Mouse (Mus musculus): ENCODE data around the gene Cisd3. TPM values are rescaled to one million over a fixed set of nuclear protein-coding genes. Genes with fewer than 3 reads are reported as not detected.
A peak's percentile ranks its signal among the peaks of the same experiment; 100 is the strongest.

Cisd3 gene
- polyA plus RNA-seq, 1 experiment from 2014 or later = 14.8 TPM

DNA sequence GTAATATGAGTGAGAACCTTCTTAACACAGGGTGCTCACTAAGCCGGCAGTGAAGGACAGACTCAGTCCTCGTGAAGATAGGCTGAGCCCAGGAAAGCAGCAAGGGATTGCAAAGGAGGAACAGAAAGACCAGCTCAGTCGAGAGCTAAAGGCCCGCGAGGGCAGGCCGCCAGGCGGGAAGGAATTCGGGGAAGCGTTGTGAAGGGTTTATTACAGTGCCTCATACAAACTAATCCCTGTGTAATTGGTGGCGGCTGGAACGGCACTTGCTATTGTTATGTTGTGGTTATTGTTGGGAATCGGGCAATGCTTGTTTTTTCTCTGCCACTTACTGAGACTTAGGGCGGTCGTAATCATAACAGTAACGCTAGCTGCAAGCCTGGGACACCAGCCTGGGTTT is 8.2 kb upstream of the Cisd3 start:
- Histone ChIP-seq H3K9me3 (ENCODE audit: control insufficient read depth, low read length) (no peaks in the 10 kb centered on the region), H3K27ac (ENCODE audit: low read depth, low read length) (no peak overlapping the region), H3K9ac (ENCODE audit: low read depth, low read length) (no peak overlapping the region), H3K36me3 (ENCODE audit: control insufficient read depth, insufficient read depth, low read length) (peaks cover 12% of the 10 kb centered on the region), H3K27me3 (ENCODE audit: control insufficient read depth, insufficient read depth, low read length) (no peaks in the 10 kb centered on the region), H3K4me3 (ENCODE audit: low read depth, low read length) (no peak overlapping the region), H3K4me1 (replicated peaks; ENCODE audit: control insufficient read depth, insufficient read depth, low read length) (no peaks in the 10 kb centered on the region), H3K4me2 (replicated peaks; ENCODE audit: low read depth, low read length) (no peak overlapping the region)
- ATAC-seq (ENCODE audit: low FRiP score) = no peak
- 51% methylated on average over 15 of the region's 15 CpGs for WGBS
- no peak for DNase-seq (ENCODE audit: low spot score)

GRCm38 (mm10) chr11:97677842-97678241 is 7.8 kb upstream of the Cisd3 start:
- Histone ChIP-seq H3K27ac (ENCODE audit: low read depth, low read length) (no peak overlapping the region), H3K9ac (ENCODE audit: low read depth, low read length) (no peak overlapping the region), H3K36me3 (ENCODE audit: control insufficient read depth, insufficient read depth, low read length) (peaks cover 10% of the 10 kb centered on the region), H3K4me3 (ENCODE audit: low read depth, low read length) (no peak overlapping the region), H3K27me3 (ENCODE audit: control insufficient read depth, insufficient read depth, low read length) (no peaks in the 10 kb centered on the region), H3K4me1 (replicated peaks; ENCODE audit: control insufficient read depth, insufficient read depth, low read length) (no peaks in the 10 kb centered on the region), H3K9me3 (ENCODE audit: control insufficient read depth, low read length) (no peaks in the 10 kb centered on the region), H3K4me2 (replicated peaks; ENCODE audit: low read depth, low read length) (no peak overlapping the region)
- ATAC-seq (ENCODE audit: low FRiP score) = no peak
- 53% methylated on average over 8 of the region's 8 CpGs for WGBS
- DNase-seq (ENCODE audit: low spot score) = no peak

- Histone ChIP-seq H3K4me3 (ENCODE audit: low read depth, low read length) (no peak overlapping the region), H3K27me3 (ENCODE audit: control insufficient read depth, insufficient read depth, low read length) (no peaks in the 10 kb centered on the region), H3K9ac (ENCODE audit: low read depth, low read length) (no peak overlapping the region), H3K27ac (ENCODE audit: low read depth, low read length) (no peak overlapping the region), H3K9me3 (ENCODE audit: control insufficient read depth, low read length) (no peaks in the 10 kb centered on the region), H3K4me1 (replicated peaks; ENCODE audit: control insufficient read depth, insufficient read depth, low read length) (no peaks in the 10 kb centered on the region), H3K4me2 (replicated peaks; ENCODE audit: low read depth, low read length) (no peak overlapping the region), H3K36me3 (ENCODE audit: control insufficient read depth, insufficient read depth, low read length) (peaks cover 10% of the 10 kb centered on the region)
- WGBS = 77% methylated on average over 15 of the region's 15 CpGs
- DNase-seq (ENCODE audit: low spot score) (no peak), ATAC-seq (ENCODE audit: low FRiP score) (no peak)
These were observed 7.3 kb upstream of the Cisd3 start for GRCm38 (mm10) chr11:97678301-97678700.

GRCm38 (mm10) chr11:97680430-97680829 is 5.2 kb upstream of the Cisd3 start:
- no peak for DNase-seq (ENCODE audit: low spot score)
- Histone ChIP-seq H3K4me3 (ENCODE audit: low read depth, low read length) (no peak overlapping the region), H3K27ac (ENCODE audit: low read depth, low read length) (no peak overlapping the region), H3K9ac (ENCODE audit: low read depth, low read length) (no peak overlapping the region), H3K9me3 (ENCODE audit: control insufficient read depth, low read length) (no peaks in the 10 kb centered on the region), H3K36me3 (ENCODE audit: control insufficient read depth, insufficient read depth, low read length) (peaks cover 6% of the 10 kb centered on the region; the same call in 1 of the 2 replicates), H3K4me2 (replicated peaks; ENCODE audit: low read depth, low read length) (no peak overlapping the region), H3K27me3 (ENCODE audit: control insufficient read depth, insufficient read depth, low read length) (no peaks in the 10 kb centered on the region), H3K4me1 (replicated peaks; ENCODE audit: control insufficient read depth, insufficient read depth, low read length) (0 out of 2 replicates have a peak, but pooled peaks cover 1% of the 10 kb centered on the region)
- ATAC-seq (ENCODE audit: low FRiP score) = no peak
- 84% methylated on average over 12 of the region's 12 CpGs for WGBS

DNA sequence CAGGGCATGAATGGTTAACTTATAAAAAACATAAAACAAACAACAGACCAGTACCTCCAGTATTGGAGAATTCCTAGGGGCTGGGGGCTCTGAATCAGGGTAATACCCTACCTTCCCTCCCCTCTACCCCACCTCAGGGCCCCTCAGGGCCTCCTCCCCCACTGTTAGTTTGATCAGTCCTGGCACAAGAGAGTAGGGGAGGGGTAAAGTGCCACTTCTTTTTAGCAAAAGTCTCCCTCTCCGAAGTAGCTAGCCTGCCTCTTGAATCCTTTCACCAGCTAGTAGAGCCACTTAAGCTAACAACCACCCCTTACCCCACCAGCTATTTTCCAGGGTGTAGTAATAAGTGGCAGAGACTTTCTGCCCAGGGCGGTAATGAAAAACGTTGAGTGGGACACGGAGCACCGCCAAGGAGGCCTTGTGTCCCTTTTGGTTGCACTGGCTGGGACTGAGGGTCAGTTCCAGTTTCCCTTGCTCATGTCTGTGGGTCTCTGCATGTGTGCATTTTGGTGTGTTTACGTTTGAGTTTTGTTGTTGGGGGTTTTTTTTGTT is 3.0 kb upstream of the Cisd3 start:
- H3K27me3 ChIP-seq (ENCODE audit: control insufficient read depth, insufficient read depth, low read length) = no peaks in the 10 kb centered on the region
- DNase-seq (ENCODE audit: low spot score) (no peak), ATAC-seq (ENCODE audit: low FRiP score) (no peak)
- no peak overlapping the region for H3K4me2 ChIP-seq (replicated peaks; ENCODE audit: low read depth, low read length)
- 0 out of 2 replicates have a peak, but pooled peaks cover 3% of the 10 kb centered on the region for H3K4me1 ChIP-seq (replicated peaks; ENCODE audit: control insufficient read depth, insufficient read depth, low read length)
- peaks cover 6% of the 10 kb centered on the region; the same call in 1 of the 2 replicates for H3K36me3 ChIP-seq (ENCODE audit: control insufficient read depth, insufficient read depth, low read length)
- WGBS = 86% methylated on average over 6 of the region's 6 CpGs
- H3K9ac ChIP-seq (ENCODE audit: low read depth, low read length) = no peak overlapping the region
- no peak overlapping the region for H3K27ac ChIP-seq (ENCODE audit: low read depth, low read length)
- no peak overlapping the region for H3K4me3 ChIP-seq (ENCODE audit: low read depth, low read length)
- H3K9me3 ChIP-seq (ENCODE audit: control insufficient read depth, low read length) = no peaks in the 10 kb centered on the region

DNA sequence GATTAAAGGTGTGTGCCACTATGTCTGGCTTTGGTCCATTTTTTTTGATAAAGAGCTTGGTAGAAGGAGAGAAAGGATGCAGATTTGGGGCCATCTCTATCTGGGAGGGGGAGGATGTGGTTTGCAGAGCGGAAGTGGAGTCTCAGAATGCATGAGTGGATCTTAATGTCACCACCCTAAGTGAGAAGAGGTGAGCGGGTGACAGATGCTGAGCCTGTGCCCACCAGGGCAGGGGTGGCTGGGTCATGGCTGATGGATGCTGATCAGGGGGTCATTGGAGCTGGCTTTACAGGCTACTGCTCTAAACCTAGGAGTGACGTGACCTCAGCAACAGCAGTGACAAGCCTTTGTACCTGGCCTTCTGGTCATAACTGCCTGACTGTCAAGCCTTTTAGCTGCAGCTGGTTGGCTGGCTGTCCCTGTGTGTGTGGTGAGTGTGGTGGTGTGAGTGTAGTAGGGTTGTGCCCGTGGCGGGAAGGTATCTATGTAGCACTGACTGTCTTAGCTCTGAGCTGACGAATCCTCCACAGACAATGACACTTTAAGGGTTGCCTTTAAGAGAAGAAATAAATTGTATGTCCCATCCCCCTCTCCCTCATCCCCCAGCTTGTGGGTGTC is 1.5 kb upstream of the Cisd3 start:
- H3K4me3 ChIP-seq (ENCODE audit: low read depth, low read length) = no peak overlapping the region
- H3K36me3 ChIP-seq (ENCODE audit: control insufficient read depth, insufficient read depth, low read length) = peaks cover 3% of the 10 kb centered on the region; the same call in 1 of the 2 replicates
- H3K27me3 ChIP-seq (ENCODE audit: control insufficient read depth, insufficient read depth, low read length) = no peaks in the 10 kb centered on the region
- H3K4me2 ChIP-seq (replicated peaks; ENCODE audit: low read depth, low read length) = no peak overlapping the region
- no peak overlapping the region for H3K9ac ChIP-seq (ENCODE audit: low read depth, low read length)
- 0 out of 2 replicates have a peak, but pooled peaks cover 3% of the 10 kb centered on the region for H3K4me1 ChIP-seq (replicated peaks; ENCODE audit: control insufficient read depth, insufficient read depth, low read length)
- no peaks in the 10 kb centered on the region for H3K9me3 ChIP-seq (ENCODE audit: control insufficient read depth, low read length)
- no peak overlapping the region for H3K27ac ChIP-seq (ENCODE audit: low read depth, low read length)
- 82% methylated on average over 6 of the region's 6 CpGs for WGBS
- no peak for DNase-seq (ENCODE audit: low spot score)
- no peak for ATAC-seq (ENCODE audit: low FRiP score)

DNA sequence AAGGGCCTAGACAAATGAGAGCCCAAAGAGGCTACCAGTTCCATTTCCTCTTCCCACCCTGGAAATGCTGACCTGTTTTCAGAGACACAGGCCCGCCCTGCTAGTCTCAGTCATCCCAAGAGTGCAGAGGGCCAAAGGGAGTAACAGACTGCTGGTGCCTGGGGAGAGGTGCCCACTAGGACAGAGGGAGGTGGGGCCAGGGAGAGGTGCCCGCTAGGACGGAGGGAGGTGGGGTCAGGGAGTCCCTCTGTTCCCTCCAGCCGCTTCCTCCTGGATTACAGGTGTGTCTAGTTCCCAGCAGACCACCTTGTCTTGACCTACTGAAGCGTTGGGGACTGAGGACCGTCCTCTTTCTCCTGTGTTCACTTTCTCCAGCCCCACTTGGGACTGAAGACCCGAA is 860 bp upstream of the Cisd3 start:
- Histone ChIP-seq H3K4me2 (replicated peaks; ENCODE audit: low read depth, low read length) (no peak overlapping the region), H3K9ac (ENCODE audit: low read depth, low read length) (no peak overlapping the region), H3K9me3 (ENCODE audit: control insufficient read depth, low read length) (no peaks in the 10 kb centered on the region), H3K27me3 (ENCODE audit: control insufficient read depth, insufficient read depth, low read length) (no peaks in the 10 kb centered on the region), H3K27ac (ENCODE audit: low read depth, low read length) (peak overlapping the region; percentile 33; the same call in 1 of the 2 replicates), H3K4me3 (ENCODE audit: low read depth, low read length) (no peak overlapping the region), H3K4me1 (replicated peaks; ENCODE audit: control insufficient read depth, insufficient read depth, low read length) (0 out of 2 replicates have a peak, but pooled peaks cover 3% of the 10 kb centered on the region), H3K36me3 (ENCODE audit: control insufficient read depth, insufficient read depth, low read length) (peaks cover 3% of the 10 kb centered on the region; the same call in 1 of the 2 replicates)
- DNase-seq (ENCODE audit: low spot score) (no peak), ATAC-seq (ENCODE audit: low FRiP score) (no peak)
- 34% methylated on average over 7 of the region's 7 CpGs for WGBS

GRCm38 (mm10) chr11:97686322-97686908 is 789 bp downstream of the Cisd3 start:
- no peak overlapping the region; the same call in 1 of the 2 replicates for H3K9ac ChIP-seq (ENCODE audit: low read depth, low read length)
- no peaks in the 10 kb centered on the region for H3K27me3 ChIP-seq (ENCODE audit: control insufficient read depth, insufficient read depth, low read length)
- peaks cover 10% of the 10 kb centered on the region for H3K36me3 ChIP-seq (ENCODE audit: control insufficient read depth, insufficient read depth, low read length)
- H3K4me1 ChIP-seq (replicated peaks; ENCODE audit: control insufficient read depth, insufficient read depth, low read length) = 0 out of 2 replicates have a peak, but pooled peaks cover 3% of the 10 kb centered on the region
- DNase-seq (ENCODE audit: low spot score) (no peak), ATAC-seq (ENCODE audit: low FRiP score) (no peak)
- H3K9me3 ChIP-seq (ENCODE audit: control insufficient read depth, low read length) = no peaks in the 10 kb centered on the region
- peak overlapping the region; percentile 33 for H3K4me3 ChIP-seq (ENCODE audit: low read depth, low read length)
- 66% methylated on average over 11 of the region's 11 CpGs for WGBS
- H3K4me2 ChIP-seq (replicated peaks; ENCODE audit: low read depth, low read length) = peak overlapping the region; percentile 75
- no peak overlapping the region for H3K27ac ChIP-seq (ENCODE audit: low read depth, low read length)
